Mouse (Mus musculus) kidney, adult 8-10 months (tissue): ENCODE data around the gene Klk1b21.
"Not testable (repeated sequence)": the region's sequence is repeated elsewhere in the genome, so short reads cannot be mapped to it uniquely, and the experiment has no call there.

Source experiments
- DNase-seq, 2 experiments: peaks; one replicate each; pipeline ENCODE4 v3.0.0; 2022

Gene Klk1b21

GRCm38 (mm10) chr7:44102028-44102427, at the start of gene Klk1b21:
Gene Klk1b21 (plus strand): TSS chr7:44102328.
- not testable (repeated sequence) for DNase-seq

GRCm38 (mm10) chr7:44072117-44072516, 30.0 kb upstream of the Klk1b21 start:
- DNase-seq: no peak

- DNase-seq: no peak
Observed at GRCm38 (mm10) chr7:44077703-44078102, 24.4 kb upstream of the Klk1b21 start.

GRCm38 (mm10) chr7:44096111-44096510, 6.0 kb upstream of the Klk1b21 start:
- DNase-seq: no peak

- peak in 1 of 2 experiments; percentile 22 for DNase-seq
Observed at GRCm38 (mm10) chr7:44112373-44112772, 10.2 kb downstream of the Klk1b21 start, which contains the start of gene Klk1b22. Gene Klk1b22 (plus strand): TSS chr7:44112673.

- DNase-seq: no peak
Observed at GRCm38 (mm10) chr7:44123445-44123844, 21.3 kb downstream of the Klk1b21 start.

GRCm38 (mm10) chr7:44136467-44136866, 34.3 kb downstream of the Klk1b21 start, which contains the start of gene Klk1b16:
Gene Klk1b16 (plus strand): TSS chr7:44136767.
- DNase-seq: no peak
